Mouse (Mus musculus): ENCODE data around the gene Gm21663. TPM values are rescaled to one million over a fixed set of nuclear protein-coding genes. Genes with fewer than 3 reads are reported as not detected.
"Not testable (repeated sequence)": the region's sequence is repeated elsewhere in the genome, so short reads cannot be mapped to it uniquely, and the experiment has no call there.

The Gm21663 gene
- polyA plus RNA-seq (2016; fragmentation: Nextera tagmentation; extraction: Ambion mirVana): 0.08 TPM in 1 of 2 replicates, not detected in the other

DNA sequence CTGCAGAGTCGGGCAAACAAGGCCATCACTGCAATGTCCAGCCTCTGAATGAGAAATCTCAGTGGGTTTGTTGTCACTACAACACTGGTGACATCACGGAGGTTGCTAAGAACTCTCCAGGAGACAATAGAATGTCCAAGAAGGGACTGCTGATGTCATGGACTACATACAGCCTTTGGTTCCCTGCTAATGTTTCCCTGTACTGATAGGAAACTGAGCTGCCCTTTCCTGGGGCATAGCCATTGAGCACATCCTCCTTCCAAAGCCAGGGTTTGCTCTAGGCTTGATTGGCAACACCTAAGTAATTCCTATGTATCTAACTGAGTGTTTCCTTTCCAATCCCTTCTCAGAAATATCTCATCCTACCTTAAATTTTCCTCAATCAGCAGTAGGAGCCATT, at the start of gene Gm21663:
Gm21663 (minus strand) TSS at position 101 of the 400 bp plus-strand sequence.
- H3K4me2 ChIP-seq; H3K9ac ChIP-seq (replicated peaks); H3K4me1 ChIP-seq (replicated peaks); H3K4me3 ChIP-seq (replicated peaks); H3K27ac ChIP-seq; H3K27me3 ChIP-seq; H3K9me3 ChIP-seq; H3K36me3 ChIP-seq; ATAC-seq (ENCODE audit: insufficient number of reproducible peaks, insufficient read depth, low FRiP score, low TSS enrichment, low read depth): not testable (repeated sequence)
- 63% methylated on average over 2 of the region's 2 CpGs for WGBS

DNA sequence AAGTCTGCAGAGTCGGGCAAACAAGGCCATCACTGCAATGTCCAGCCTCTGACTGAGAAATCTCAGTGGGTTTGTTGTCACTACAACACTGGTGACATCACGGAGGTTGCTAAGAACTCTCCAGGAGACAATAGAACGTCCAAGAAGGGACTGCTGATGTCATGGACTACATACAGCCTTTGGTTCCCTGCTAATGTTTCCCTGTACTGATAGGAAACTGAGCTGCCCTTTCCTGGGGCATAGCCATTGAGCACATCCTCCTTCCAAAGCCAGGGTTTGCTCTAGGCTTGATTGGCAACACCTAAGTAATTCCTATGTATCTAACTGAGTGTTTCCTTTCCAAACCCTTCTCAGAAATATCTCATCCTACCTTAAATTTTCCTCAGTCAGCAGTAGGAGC, 46.4 kb upstream of the Gm21663 start, which contains the start of gene Gm21698:
Gm21698 (minus strand) TSS at position 101 of the 400 bp plus-strand sequence.
- not testable (repeated sequence) for H3K4me3 ChIP-seq (replicated peaks); H3K27ac ChIP-seq; H3K36me3 ChIP-seq; ATAC-seq (ENCODE audit: insufficient number of reproducible peaks, insufficient read depth, low FRiP score, low TSS enrichment, low read depth); H3K4me2 ChIP-seq; H3K27me3 ChIP-seq; H3K4me1 ChIP-seq (replicated peaks); H3K9ac ChIP-seq (replicated peaks); H3K9me3 ChIP-seq
- no CpG with 5 or more reads among the region's 3 CpGs for WGBS

DNA sequence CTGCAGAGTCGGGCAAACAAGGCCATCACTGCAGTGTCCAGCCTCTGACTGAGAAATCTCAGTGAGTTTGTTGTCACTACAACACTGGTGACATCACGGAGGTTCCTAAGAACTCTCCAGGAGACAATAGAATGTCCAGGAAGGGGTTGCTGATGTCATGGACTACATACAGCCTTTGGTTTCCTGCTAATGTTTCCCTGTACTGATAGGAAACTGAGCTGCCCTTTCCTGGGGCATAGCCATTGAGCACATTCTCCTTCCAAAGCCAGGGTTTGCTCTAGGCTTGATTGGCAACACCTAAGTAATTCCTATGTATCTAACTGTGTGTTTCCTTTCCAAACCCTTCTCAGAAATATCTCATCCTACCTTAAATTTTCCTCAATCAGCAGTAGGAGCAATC, 30.4 kb upstream of the Gm21663 start, which contains the start of gene Gm21680:
Gm21680 (minus strand) TSS at position 101 of the 400 bp plus-strand sequence.
- H3K27ac ChIP-seq; H3K27me3 ChIP-seq; H3K36me3 ChIP-seq; H3K4me3 ChIP-seq (replicated peaks); H3K9me3 ChIP-seq; H3K4me2 ChIP-seq; H3K9ac ChIP-seq (replicated peaks); H3K4me1 ChIP-seq (replicated peaks); ATAC-seq (ENCODE audit: insufficient number of reproducible peaks, insufficient read depth, low FRiP score, low TSS enrichment, low read depth): not testable (repeated sequence)
- no CpG with 5 or more reads among the region's 2 CpGs for WGBS

DNA sequence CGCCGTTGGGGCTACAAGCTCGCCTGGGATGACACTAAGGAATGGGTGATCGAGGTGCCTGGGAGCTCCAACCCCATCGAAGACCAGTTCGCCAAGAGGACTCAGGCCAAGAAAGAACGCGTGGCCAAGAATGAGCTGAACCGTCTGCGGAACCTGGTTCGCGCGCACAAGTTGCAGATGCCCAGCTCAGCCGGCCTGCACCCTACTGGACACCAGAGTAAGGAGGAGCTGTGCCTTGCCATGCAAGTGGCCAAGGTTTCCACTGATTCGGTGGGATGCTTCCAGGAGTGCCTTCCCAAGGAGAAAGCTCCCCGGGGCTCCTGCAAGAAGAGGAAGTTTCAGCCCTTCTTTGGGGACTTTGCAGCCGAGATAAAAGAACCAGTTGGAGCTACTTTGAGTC, 14.9 kb upstream of the Gm21663 start:
- not testable (repeated sequence) for H3K36me3 ChIP-seq; H3K9ac ChIP-seq (replicated peaks); H3K9me3 ChIP-seq; H3K27ac ChIP-seq; H3K4me1 ChIP-seq (replicated peaks); ATAC-seq (ENCODE audit: insufficient number of reproducible peaks, insufficient read depth, low FRiP score, low TSS enrichment, low read depth)
- H3K27me3 ChIP-seq: peaks cover 12% of the 10 kb centered on the region
- peak overlapping the region; percentile 40 for H3K4me2 ChIP-seq
- WGBS: 54% methylated on average over 17 of the region's 17 CpGs
- H3K4me3 ChIP-seq (replicated peaks): 0 out of 2 replicates have a peak overlapping the region, but pooled peaks have one; percentile 22

DNA sequence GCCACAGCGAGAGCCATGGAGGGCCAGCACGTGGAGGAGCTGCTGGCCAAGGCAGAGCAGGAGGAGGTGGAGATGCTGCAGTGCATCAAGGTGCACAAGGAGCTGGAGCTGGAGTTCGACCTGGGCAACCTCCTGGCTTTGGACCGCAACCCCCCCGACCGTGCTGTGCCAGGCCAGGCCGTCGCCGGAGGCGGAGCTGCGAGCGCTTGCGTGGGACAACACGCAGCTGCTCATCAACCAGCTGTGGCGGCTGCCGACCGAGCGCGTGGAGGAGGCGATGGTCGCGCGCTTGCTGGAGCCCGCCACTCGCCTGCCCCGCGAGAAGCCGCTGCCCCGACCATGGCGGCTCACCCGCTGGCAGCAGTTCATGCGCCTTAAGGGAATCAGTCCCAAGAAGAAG, 14.4 kb upstream of the Gm21663 start:
- WGBS: 29% methylated on average over 32 of the region's 32 CpGs
- Histone ChIP-seq H3K4me3 (replicated peaks) (peak overlapping the region; percentile 22), H3K4me2 (peak overlapping the region; percentile 40), H3K27me3 (peaks cover 12% of the 10 kb centered on the region)
- not testable (repeated sequence) for H3K4me1 ChIP-seq (replicated peaks); H3K9me3 ChIP-seq; H3K27ac ChIP-seq; H3K9ac ChIP-seq (replicated peaks); H3K36me3 ChIP-seq; ATAC-seq (ENCODE audit: insufficient number of reproducible peaks, insufficient read depth, low FRiP score, low TSS enrichment, low read depth)

DNA sequence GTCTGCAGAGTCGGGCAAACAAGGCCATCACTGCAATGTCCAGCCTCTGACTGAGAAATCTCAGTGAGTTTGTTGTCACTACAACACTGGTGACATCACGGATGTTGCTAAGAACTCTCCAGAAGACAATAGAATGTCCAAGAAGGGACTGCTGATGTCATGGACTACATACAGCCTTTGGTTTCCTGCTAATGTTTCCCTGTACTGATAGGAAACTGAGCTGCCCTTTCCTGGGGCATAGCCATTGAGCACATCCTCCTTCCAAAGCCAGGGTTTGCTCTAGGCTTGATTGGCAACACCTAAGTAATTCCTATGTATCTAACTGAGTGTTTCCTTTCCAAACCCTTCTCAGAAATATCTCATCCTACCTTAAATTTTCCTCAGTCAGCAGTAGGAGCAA, 12.1 kb upstream of the Gm21663 start, which contains the start of gene Gm21671:
Gm21671 (minus strand) TSS at position 101 of the 400 bp plus-strand sequence.
- WGBS: 72% methylated on average over 2 of the region's 2 CpGs
- H3K9ac ChIP-seq (replicated peaks): not testable (repeated sequence)

DNA sequence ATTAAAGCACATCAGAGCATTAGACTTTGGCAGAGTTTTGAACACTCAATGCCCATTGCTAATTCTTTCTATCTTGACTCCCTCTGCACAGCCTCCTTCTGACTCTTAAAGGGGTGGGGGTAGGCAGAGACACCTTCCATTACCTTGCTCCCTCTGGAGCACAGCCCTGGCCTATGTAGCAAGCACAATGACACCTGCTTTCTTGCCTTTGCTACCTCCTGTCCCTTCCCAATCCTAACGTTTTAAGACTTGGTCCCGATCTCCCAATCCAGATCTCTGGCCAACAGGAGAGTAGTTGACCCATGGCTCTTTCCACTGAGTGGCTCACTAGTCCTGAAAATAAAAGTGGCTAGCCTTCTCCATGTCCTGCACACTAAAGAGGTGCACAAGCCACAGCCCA, 3.2 kb upstream of the Gm21663 start:
- not testable (repeated sequence) for H3K27ac ChIP-seq; H3K36me3 ChIP-seq; H3K4me1 ChIP-seq (replicated peaks); ATAC-seq (ENCODE audit: insufficient number of reproducible peaks, insufficient read depth, low FRiP score, low TSS enrichment, low read depth); H3K9ac ChIP-seq (replicated peaks); H3K9me3 ChIP-seq; H3K4me3 ChIP-seq (replicated peaks); H3K4me2 ChIP-seq; H3K27me3 ChIP-seq
- 79% methylated on average over 2 of the region's 2 CpGs for WGBS

More for the DNA sequence above, 12.1 kb upstream of the Gm21663 start, which contains the start of gene Gm21671:
- ATAC-seq (ENCODE audit: insufficient number of reproducible peaks, insufficient read depth, low FRiP score, low TSS enrichment, low read depth); H3K27ac ChIP-seq; H3K36me3 ChIP-seq; H3K4me1 ChIP-seq (replicated peaks); H3K9me3 ChIP-seq; H3K4me2 ChIP-seq; H3K4me3 ChIP-seq (replicated peaks): not testable (repeated sequence)
- peaks cover 12% of the 10 kb centered on the region for H3K27me3 ChIP-seq

DNA sequence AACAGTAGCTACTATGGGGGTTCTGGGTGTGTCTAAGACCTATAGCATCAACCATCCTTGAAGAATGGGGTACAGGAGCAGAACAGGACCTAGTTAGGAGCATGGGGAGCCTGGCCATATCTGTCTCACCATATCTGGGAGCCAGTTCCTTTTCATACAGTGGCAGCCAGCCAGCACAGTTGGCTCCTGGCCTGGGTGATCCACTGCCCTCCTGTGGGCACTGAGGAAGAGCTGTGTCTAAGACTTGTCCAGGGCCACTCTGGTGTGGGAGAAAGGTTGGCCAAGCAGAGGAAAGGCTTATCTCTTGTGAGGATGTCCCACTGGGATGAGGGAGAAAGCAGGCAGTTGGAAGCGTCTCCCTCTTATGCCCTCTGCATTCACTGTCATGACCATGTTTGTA, 50.9 kb downstream of the Gm21663 start:
- WGBS: 96% methylated on average over 1 of the region's 1 CpGs
- H3K27ac ChIP-seq: no peak overlapping the region
- no peak for ATAC-seq (ENCODE audit: insufficient number of reproducible peaks, insufficient read depth, low FRiP score, low TSS enrichment, low read depth)
- no peak overlapping the region for H3K4me3 ChIP-seq (replicated peaks)
- no peaks in the 10 kb centered on the region for H3K27me3 ChIP-seq
- no peaks in the 10 kb centered on the region for H3K9me3 ChIP-seq
- no peak overlapping the region for H3K9ac ChIP-seq (replicated peaks)
- no peaks in the 10 kb centered on the region for H3K4me1 ChIP-seq (replicated peaks)
- no peak overlapping the region for H3K4me2 ChIP-seq
- H3K36me3 ChIP-seq: no peaks in the 10 kb centered on the region

DNA sequence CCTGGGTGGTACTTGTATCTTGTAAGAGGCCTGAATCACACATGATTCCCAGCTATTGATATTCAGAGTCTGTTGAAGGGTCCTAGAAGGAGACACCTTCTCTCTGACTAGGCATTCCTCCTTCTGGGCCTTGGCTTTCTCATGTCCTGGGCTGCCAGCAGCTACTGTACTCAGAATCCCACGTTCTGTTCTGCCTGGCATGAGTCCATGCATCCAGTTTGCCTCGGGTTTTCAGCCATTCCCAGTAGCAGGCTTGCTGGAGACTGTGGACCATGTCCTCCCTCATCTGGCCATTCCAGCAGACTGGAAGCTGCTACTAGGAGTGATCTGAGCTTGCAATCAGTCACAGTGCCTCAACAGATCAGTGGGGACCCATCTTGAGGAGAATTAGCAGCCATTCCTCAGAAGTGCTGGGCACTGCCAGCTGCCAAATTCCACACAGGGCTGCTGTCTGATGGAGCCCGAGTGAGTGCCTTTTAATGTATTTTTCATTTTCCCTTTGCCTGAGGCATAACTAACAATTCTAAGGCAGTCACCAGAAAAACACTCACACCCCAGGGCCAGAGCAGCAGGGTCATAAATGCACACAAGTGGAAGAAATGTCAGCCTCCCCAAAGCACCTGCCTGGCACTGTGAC, 52.3 kb downstream of the Gm21663 start:
- no peak overlapping the region for H3K4me3 ChIP-seq (replicated peaks)
- H3K9ac ChIP-seq (replicated peaks): no peak overlapping the region
- ATAC-seq (ENCODE audit: insufficient number of reproducible peaks, insufficient read depth, low FRiP score, low TSS enrichment, low read depth): no peak
- H3K36me3 ChIP-seq: no peaks in the 10 kb centered on the region
- no peaks in the 10 kb centered on the region for H3K27me3 ChIP-seq
- no peak overlapping the region for H3K4me2 ChIP-seq
- peaks cover 9% of the 10 kb centered on the region; the same call in 1 of the 2 replicates for H3K9me3 ChIP-seq
- no peak overlapping the region for H3K27ac ChIP-seq
- WGBS: 47% methylated on average over 3 of the region's 3 CpGs
- H3K4me1 ChIP-seq (replicated peaks): no peaks in the 10 kb centered on the region

DNA sequence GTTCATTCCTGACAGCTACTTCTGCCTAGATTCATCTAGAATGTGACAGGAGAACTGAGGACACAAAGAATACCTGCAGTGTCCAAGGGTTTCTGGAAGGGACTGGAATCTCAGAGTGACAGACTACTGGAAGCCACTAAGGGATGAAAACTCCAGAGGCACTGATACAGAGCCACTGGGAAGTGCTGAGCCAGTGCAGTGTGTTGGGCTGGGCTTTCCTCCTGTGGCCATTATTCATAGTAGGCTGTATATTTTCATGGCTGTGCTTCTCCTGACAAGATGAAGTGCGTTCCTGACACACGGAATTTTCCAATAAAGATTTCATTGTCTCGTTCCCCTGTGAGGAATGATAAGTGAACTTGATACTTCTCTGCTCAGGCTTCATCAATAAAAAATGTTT, 55.5 kb downstream of the Gm21663 start:
- no peak for ATAC-seq (ENCODE audit: insufficient number of reproducible peaks, insufficient read depth, low FRiP score, low TSS enrichment, low read depth)
- Histone ChIP-seq H3K36me3 (no peaks in the 10 kb centered on the region), H3K4me3 (replicated peaks) (no peak overlapping the region), H3K4me1 (replicated peaks) (no peaks in the 10 kb centered on the region), H3K9me3 (peaks cover 12% of the 10 kb centered on the region; the same call in 1 of the 2 replicates), H3K27ac (no peak overlapping the region), H3K27me3 (no peaks in the 10 kb centered on the region), H3K4me2 (no peak overlapping the region), H3K9ac (replicated peaks) (no peak overlapping the region)
- 64% methylated on average over 3 of the region's 3 CpGs for WGBS

Data from limb, embryonic 12.5 days (tissue).